Mouse (Mus musculus) urinary bladder, postnatal 25 days (tissue): ENCODE measurements at regions not wholly inside any gene's neighbourhood (a gene's known extent, or its start where the extent isn't known, plus 50 kb on each side); places are given as distances from the start of the nearest gene placed in this dataset.
A peak's percentile ranks its signal among the peaks of the same experiment; 100 is the strongest.

Experiments
- DNase-seq: peaks from one replicate; pipeline ENCODE4 v3.0.0; 2022; ENCODE audit warnings: low spot score

GRCm38 (mm10) chr10:99531992-99532391, 227.5 kb downstream of the Csl start:
- DNase-seq, result no peak

- DNase-seq, result no peak
These were observed 226.8 kb downstream of the Csl start for GRCm38 (mm10) chr10:99532697-99533119.

- no peak for DNase-seq
These were observed 226.0 kb downstream of the Csl start for GRCm38 (mm10) chr10:99533468-99533867.

GRCm38 (mm10) chr10:99534237-99534636, 225.2 kb downstream of the Csl start:
- DNase-seq, result no peak

GRCm38 (mm10) chr10:99538639-99539038, 220.8 kb downstream of the Csl start:
- DNase-seq, result no peak

GRCm38 (mm10) chr10:99552373-99552772, 207.1 kb downstream of the Csl start:
- no peak for DNase-seq

- no peak for DNase-seq
These were observed 206.5 kb downstream of the Csl start for GRCm38 (mm10) chr10:99552836-99553540.

GRCm38 (mm10) chr10:99555021-99555420, 204.4 kb downstream of the Csl start:
- DNase-seq, result no peak

- no peak for DNase-seq
These were observed 203.7 kb downstream of the Csl start for GRCm38 (mm10) chr10:99555658-99556352.

- no peak for DNase-seq
These were observed 203.0 kb downstream of the Csl start for GRCm38 (mm10) chr10:99556353-99557036.

- DNase-seq, result no peak
These were observed 200.8 kb downstream of the Csl start for GRCm38 (mm10) chr10:99558656-99559055.

GRCm38 (mm10) chr10:99561166-99561818, 198.2 kb downstream of the Csl start:
- DNase-seq, result no peak

- DNase-seq, result no peak
These were observed 194.9 kb downstream of the Csl start for GRCm38 (mm10) chr10:99564605-99565004.

- DNase-seq, result no peak
These were observed 191.0 kb downstream of the Csl start for GRCm38 (mm10) chr10:99568424-99568823.

- DNase-seq, result no peak
These were observed 189.3 kb downstream of the Csl start for GRCm38 (mm10) chr10:99570190-99570589.

- no peak for DNase-seq
These were observed 185.5 kb downstream of the Csl start for GRCm38 (mm10) chr10:99573997-99574396.

- no peak for DNase-seq
These were observed 184.2 kb downstream of the Csl start for GRCm38 (mm10) chr10:99575294-99575693.

GRCm38 (mm10) chr10:99576301-99576700, 183.2 kb downstream of the Csl start:
- no peak for DNase-seq

GRCm38 (mm10) chr10:99577041-99577681, 182.3 kb downstream of the Csl start:
- peak; percentile 42 for DNase-seq

GRCm38 (mm10) chr10:99578366-99578765, 181.1 kb downstream of the Csl start:
- DNase-seq, result no peak

- no peak for DNase-seq
These were observed 179.3 kb downstream of the Csl start for GRCm38 (mm10) chr10:99580191-99580590.

GRCm38 (mm10) chr10:99581074-99581473, 178.4 kb downstream of the Csl start:
- no peak for DNase-seq
